Mouse (Mus musculus) thymus, adult 2 months (tissue): ENCODE results near the gene Slc12a9.

Experiments
- CTCF ChIP-seq: fragments of 200-500 bp; IDR thresholded peaks from 2 replicates; pipeline ENCODE4 v1.5.1; 2012; ENCODE audit warnings: mild to moderate bottlenecking, control low read depth, low read length, moderate library complexity, borderline replicate concordance; ENCODE audit not compliant: control insufficient read depth, poor library complexity, insufficient read depth; ENCODE audit errors: extremely low read depth
- POLR2A ChIP-seq: fragments of 200-500 bp; IDR thresholded peaks from 2 replicates; pipeline ENCODE4 v1.6.1; 2012; ENCODE audit warnings: mild to moderate bottlenecking, low read length, control low read depth, moderate library complexity; ENCODE audit not compliant: control insufficient read depth, poor library complexity, insufficient read depth; ENCODE audit errors: extremely low read depth

DNA sequence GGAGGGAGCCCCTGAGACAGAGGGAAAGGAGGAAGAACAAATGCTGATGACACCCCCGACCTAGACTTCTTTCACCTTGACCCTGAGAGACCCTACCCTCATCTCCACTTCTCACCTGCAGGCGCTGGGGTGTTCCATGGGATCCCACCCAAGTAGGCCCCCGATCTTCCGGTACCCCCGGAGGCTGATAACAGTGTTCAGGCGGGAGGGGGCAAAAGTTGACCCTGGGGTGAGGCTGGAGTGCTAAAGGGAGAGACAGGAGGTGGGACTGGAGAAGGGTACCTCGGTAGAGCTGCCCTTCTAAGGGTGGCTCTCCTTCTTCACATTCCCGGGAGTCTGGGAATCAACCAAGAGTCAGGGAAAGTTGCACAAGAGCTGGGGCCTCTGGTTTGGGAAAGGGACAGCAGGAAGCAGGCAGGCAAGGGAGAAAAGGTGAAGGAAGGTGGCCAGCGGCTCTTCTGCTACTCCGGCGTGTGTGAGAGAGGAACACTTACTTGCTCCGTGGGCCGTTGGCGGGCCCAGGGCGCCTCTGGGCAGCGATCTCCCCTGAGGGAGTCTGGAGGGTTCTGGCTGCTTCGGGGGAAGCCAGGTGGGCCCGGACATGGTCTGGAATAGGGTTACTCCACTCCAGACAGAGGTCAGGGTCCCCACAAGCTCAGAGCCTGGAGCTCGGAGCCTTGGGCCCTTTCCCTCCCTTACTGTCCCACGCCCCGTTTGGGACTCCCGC lies 19.8 kb downstream of the Slc12a9 start:
- no peak for TF ChIP-seq POLR2A
- no peak for TF ChIP-seq CTCF
